Mouse (Mus musculus): ENCODE data around the gene Exog. TPM values are rescaled to one million over a fixed set of nuclear protein-coding genes. Genes with fewer than 3 reads are reported as not detected.

Gene Exog
- polyA plus RNA-seq, 1 experiment from 2014 or later: 54.4 TPM

DNA sequence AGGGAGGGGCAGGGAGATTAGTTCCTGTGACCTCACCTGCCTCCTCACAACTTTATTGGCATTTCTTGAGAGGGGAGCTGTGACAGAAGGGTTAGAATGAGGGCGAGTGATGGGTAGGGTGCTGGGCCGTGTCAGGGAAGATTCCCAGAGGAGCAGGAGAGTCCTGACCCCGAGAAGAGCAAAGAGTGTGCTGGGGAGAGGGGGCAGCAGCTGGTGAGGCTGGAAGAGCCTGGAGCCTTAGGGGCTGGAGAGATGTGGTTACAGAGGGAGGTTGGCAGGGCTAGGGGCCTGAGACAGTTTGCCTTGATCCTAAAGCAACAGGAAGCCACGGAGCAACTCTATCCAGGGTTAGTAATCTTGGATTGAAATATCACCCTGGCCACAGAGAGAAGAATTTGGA is 36.9 kb downstream of the Exog start:
- H3K9me3 ChIP-seq (ENCODE audit: control insufficient read depth, low read length): no peaks in the 10 kb centered on the region
- WGBS: 81% methylated on average over 4 of the region's 4 CpGs
- no peak overlapping the region for H3K9ac ChIP-seq (ENCODE audit: low read length)
- H3K4me3 ChIP-seq (ENCODE audit: low read depth, low read length): no peak overlapping the region
- ATAC-seq (ENCODE audit: insufficient number of reproducible peaks, low FRiP score, low TSS enrichment, low read depth): no peak
- peaks cover 8% of the 10 kb centered on the region for H3K4me1 ChIP-seq (ENCODE audit: control insufficient read depth, insufficient read depth, low read length)
- DNase-seq (ENCODE audit: low spot score): no peak
- no peak overlapping the region for H3K4me2 ChIP-seq (ENCODE audit: low read depth, severe bottlenecking)
- H3K36me3 ChIP-seq (ENCODE audit: control insufficient read depth, insufficient read depth, low read length): no peaks in the 10 kb centered on the region
- H3K27me3 ChIP-seq (ENCODE audit: control insufficient read depth, insufficient read depth, low read length): no peaks in the 10 kb centered on the region
- H3K27ac ChIP-seq (replicated peaks; ENCODE audit: low read depth, low read length): no peak overlapping the region

DNA sequence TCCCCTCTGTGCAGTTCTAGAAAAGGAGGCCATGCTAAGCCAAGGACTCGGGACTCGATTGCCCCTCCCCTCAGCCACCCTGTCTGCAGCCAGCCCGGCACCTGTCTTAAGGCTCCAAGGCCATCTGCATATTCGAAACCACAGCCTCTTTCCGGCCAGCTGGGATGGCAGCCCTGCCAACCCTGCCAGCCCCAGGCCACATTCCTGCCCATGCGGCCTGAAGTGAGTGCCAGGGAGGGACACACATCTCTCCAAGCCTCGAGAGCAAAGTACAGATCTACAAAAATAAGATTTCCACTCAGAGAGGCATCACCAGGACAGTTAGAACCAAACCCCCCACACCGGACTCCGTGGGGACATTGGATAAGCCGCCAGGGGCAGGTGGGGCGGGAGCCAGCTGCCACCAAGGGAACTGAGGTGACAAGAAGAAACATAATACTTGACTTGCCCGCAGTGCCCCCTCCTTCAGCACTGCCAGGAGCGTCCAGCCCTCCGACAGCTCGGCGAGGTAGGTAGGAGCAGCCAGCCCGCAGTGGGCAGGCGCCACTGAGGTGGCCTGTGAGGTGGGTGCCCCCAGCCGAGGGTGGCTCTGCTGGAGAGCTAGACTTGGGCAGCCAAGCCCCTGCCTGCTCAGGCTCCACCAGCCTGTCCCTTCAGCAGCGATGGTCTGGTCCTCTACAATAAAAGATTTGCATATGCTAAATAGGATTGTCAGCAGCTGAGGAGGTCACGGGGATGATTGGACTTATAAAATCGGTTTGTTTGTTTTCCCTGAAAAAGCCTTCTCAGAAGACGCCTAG is 39.0 kb downstream of the Exog start:
- 48% methylated on average over 23 of the region's 23 CpGs for WGBS
- ATAC-seq (ENCODE audit: insufficient number of reproducible peaks, low FRiP score, low TSS enrichment, low read depth) (no peak), DNase-seq (ENCODE audit: low spot score) (no peak)
- no peak overlapping the region for H3K9ac ChIP-seq (ENCODE audit: low read length)
- no peak overlapping the region for H3K4me2 ChIP-seq (ENCODE audit: low read depth, severe bottlenecking)
- H3K4me1 ChIP-seq (ENCODE audit: control insufficient read depth, insufficient read depth, low read length): no peaks in the 10 kb centered on the region; the same call in 1 of the 2 replicates
- H3K36me3 ChIP-seq (ENCODE audit: control insufficient read depth, insufficient read depth, low read length): no peaks in the 10 kb centered on the region
- no peak overlapping the region for H3K4me3 ChIP-seq (ENCODE audit: low read depth, low read length)
- no peak overlapping the region for H3K27ac ChIP-seq (replicated peaks; ENCODE audit: low read depth, low read length)
- H3K9me3 ChIP-seq (ENCODE audit: control insufficient read depth, low read length): no peaks in the 10 kb centered on the region
- no peaks in the 10 kb centered on the region for H3K27me3 ChIP-seq (ENCODE audit: control insufficient read depth, insufficient read depth, low read length)

DNA sequence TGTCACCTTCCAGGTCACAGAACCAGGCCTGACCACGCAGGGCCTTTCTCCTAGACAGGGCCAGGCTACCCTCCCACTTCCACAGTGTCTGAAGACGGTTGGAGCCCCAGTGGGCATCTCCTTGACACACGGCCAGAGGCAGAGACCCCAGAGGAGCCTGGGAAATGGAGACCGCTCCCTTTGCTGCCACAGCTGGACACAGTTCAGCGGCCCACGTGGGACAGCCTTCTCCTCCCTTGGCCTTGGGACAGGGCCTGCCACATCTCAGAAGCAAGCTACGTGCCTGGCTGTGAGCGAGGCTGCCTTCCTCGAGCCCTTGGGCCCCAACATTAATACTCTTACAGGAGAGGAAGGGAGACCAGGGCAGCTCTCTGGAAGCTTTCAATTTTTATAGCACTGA is 39.7 kb downstream of the Exog start:
- H3K9ac ChIP-seq (ENCODE audit: low read length): no peak overlapping the region
- H3K27me3 ChIP-seq (ENCODE audit: control insufficient read depth, insufficient read depth, low read length): no peaks in the 10 kb centered on the region
- ATAC-seq (ENCODE audit: insufficient number of reproducible peaks, low FRiP score, low TSS enrichment, low read depth) (no peak), DNase-seq (ENCODE audit: low spot score) (no peak)
- H3K4me1 ChIP-seq (ENCODE audit: control insufficient read depth, insufficient read depth, low read length): no peaks in the 10 kb centered on the region; the same call in 1 of the 2 replicates
- no peaks in the 10 kb centered on the region for H3K36me3 ChIP-seq (ENCODE audit: control insufficient read depth, insufficient read depth, low read length)
- H3K4me3 ChIP-seq (ENCODE audit: low read depth, low read length): no peak overlapping the region
- 55% methylated on average over 9 of the region's 9 CpGs for WGBS
- no peak overlapping the region for H3K27ac ChIP-seq (replicated peaks; ENCODE audit: low read depth, low read length)
- no peaks in the 10 kb centered on the region for H3K9me3 ChIP-seq (ENCODE audit: control insufficient read depth, low read length)
- no peak overlapping the region for H3K4me2 ChIP-seq (ENCODE audit: low read depth, severe bottlenecking)

DNA sequence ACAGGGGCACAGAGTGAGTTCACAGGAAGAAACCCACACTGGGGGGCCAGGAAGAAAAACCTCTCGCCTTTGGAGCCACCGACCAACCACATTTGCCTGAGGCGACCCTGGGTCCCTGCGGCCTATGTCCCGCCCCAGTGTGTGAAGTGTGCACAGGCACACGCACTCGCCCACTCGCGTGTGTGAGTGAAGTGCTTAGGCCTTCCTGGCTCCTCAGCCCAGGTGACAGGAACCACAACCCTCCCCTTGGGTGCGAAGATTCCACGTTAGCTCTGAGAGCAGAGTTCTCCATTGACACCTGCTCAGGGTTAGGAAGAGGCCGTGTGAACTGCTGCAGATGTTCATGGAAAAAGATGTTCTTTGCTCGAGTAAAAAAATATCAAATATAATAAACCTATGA is 40.1 kb downstream of the Exog start:
- no peaks in the 10 kb centered on the region for H3K36me3 ChIP-seq (ENCODE audit: control insufficient read depth, insufficient read depth, low read length)
- H3K27me3 ChIP-seq (ENCODE audit: control insufficient read depth, insufficient read depth, low read length): no peaks in the 10 kb centered on the region
- H3K27ac ChIP-seq (replicated peaks; ENCODE audit: low read depth, low read length): no peak overlapping the region
- no peaks in the 10 kb centered on the region; the same call in 1 of the 2 replicates for H3K4me1 ChIP-seq (ENCODE audit: control insufficient read depth, insufficient read depth, low read length)
- no peak overlapping the region for H3K4me3 ChIP-seq (ENCODE audit: low read depth, low read length)
- ATAC-seq (ENCODE audit: insufficient number of reproducible peaks, low FRiP score, low TSS enrichment, low read depth) (no peak), DNase-seq (ENCODE audit: low spot score) (no peak)
- no peak overlapping the region for H3K4me2 ChIP-seq (ENCODE audit: low read depth, severe bottlenecking)
- H3K9ac ChIP-seq (ENCODE audit: low read length): no peak overlapping the region
- H3K9me3 ChIP-seq (ENCODE audit: control insufficient read depth, low read length): no peaks in the 10 kb centered on the region
- WGBS: 86% methylated on average over 13 of the region's 13 CpGs

DNA sequence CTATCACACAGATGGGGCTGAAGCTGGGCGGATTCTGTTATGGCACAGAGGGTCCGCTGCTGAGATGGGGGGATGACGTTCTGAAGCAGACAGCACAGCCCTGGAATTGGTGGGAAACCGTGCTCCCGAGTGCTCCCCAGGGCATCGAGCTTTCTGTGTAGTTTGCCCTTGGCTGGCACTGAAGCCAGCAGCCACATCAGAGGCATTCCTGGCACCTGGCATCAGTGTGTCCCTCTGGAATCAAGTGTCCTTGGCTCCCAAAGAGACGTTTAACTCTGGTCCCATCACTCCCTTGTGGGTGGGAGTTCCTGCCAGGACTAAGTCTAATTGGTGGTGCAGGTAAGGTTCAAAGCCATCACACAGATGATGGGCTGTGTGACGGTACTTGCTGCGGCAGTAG is 51.6 kb downstream of the Exog start:
- no peak overlapping the region for H3K4me2 ChIP-seq (ENCODE audit: low read depth, severe bottlenecking)
- no peak overlapping the region for H3K9ac ChIP-seq (ENCODE audit: low read length)
- no peak overlapping the region for H3K4me3 ChIP-seq (ENCODE audit: low read depth, low read length)
- no peaks in the 10 kb centered on the region for H3K27me3 ChIP-seq (ENCODE audit: control insufficient read depth, insufficient read depth, low read length)
- no peak for ATAC-seq (ENCODE audit: insufficient number of reproducible peaks, low FRiP score, low TSS enrichment, low read depth)
- no peaks in the 10 kb centered on the region for H3K9me3 ChIP-seq (ENCODE audit: control insufficient read depth, low read length)
- H3K27ac ChIP-seq (replicated peaks; ENCODE audit: low read depth, low read length): no peak overlapping the region
- WGBS: 86% methylated on average over 9 of the region's 9 CpGs
- no peak for DNase-seq (ENCODE audit: low spot score)
- H3K4me1 ChIP-seq (ENCODE audit: control insufficient read depth, insufficient read depth, low read length): no peaks in the 10 kb centered on the region
- no peaks in the 10 kb centered on the region for H3K36me3 ChIP-seq (ENCODE audit: control insufficient read depth, insufficient read depth, low read length)

DNA sequence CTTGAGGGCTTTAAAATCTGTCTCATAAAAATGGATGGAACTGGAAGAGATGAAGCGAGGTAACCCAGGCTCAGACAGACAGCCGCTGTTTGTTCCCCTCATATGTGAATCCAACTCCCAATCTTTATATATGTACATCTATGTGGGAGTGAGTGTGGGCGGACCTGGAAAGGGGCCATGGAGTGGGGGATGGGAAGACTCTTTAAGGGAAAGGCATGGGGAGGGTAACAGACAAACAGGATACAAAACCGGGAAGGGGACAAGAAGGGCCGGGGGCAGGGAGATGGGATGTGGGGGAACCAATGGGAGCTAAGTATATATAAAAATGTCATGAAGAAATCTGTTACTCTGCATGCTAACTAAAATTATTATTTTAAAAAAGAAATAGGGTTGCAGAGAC is 52.2 kb downstream of the Exog start:
- Histone ChIP-seq H3K4me1 (ENCODE audit: control insufficient read depth, insufficient read depth, low read length) (no peaks in the 10 kb centered on the region), H3K4me3 (ENCODE audit: low read depth, low read length) (no peak overlapping the region), H3K9ac (ENCODE audit: low read length) (no peak overlapping the region), H3K27ac (replicated peaks; ENCODE audit: low read depth, low read length) (no peak overlapping the region), H3K9me3 (ENCODE audit: control insufficient read depth, low read length) (no peaks in the 10 kb centered on the region), H3K27me3 (ENCODE audit: control insufficient read depth, insufficient read depth, low read length) (no peaks in the 10 kb centered on the region), H3K4me2 (ENCODE audit: low read depth, severe bottlenecking) (no peak overlapping the region), H3K36me3 (ENCODE audit: control insufficient read depth, insufficient read depth, low read length) (no peaks in the 10 kb centered on the region)
- WGBS: 76% methylated on average over 5 of the region's 5 CpGs
- no peak for ATAC-seq (ENCODE audit: insufficient number of reproducible peaks, low FRiP score, low TSS enrichment, low read depth)
- DNase-seq (ENCODE audit: low spot score): no peak

DNA sequence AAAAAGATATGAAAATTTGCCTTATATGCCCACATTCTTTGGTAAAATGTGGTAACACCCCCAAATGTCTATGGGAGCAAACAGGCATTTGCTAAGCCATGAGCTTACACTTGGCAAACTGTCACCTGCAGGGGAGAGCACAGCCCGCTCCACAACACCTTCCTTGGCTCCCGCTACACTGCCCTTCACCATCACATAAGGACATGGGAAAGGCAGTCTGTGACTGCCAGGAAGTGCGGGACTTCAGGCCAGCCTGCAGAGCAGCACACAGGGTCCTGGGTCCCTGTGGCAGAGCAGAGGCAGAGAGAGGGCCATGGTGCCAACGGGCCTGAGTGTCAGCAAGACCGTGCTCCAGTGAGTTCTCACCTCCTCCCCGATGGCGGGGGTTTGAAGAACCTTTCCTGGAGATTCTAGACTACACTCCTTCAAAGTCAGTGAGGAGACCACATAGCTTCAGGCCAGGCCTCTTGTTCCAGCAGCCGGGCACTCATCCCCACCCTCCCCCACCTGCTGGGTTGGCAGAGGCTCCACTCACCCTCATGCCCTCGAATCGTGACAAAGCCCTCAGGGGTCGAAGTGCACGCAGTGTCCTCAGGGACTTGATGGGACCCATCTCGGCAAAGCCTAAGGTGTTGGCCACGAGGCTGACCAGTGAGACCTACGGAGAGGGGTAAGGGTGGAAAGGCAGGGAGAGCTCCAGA is 53.0 kb downstream of the Exog start:
- Histone ChIP-seq H3K27me3 (ENCODE audit: control insufficient read depth, insufficient read depth, low read length) (no peaks in the 10 kb centered on the region), H3K4me2 (ENCODE audit: low read depth, severe bottlenecking) (no peak overlapping the region), H3K9me3 (ENCODE audit: control insufficient read depth, low read length) (no peaks in the 10 kb centered on the region), H3K27ac (replicated peaks; ENCODE audit: low read depth, low read length) (no peak overlapping the region), H3K36me3 (ENCODE audit: control insufficient read depth, insufficient read depth, low read length) (no peaks in the 10 kb centered on the region), H3K4me3 (ENCODE audit: low read depth, low read length) (no peak overlapping the region), H3K9ac (ENCODE audit: low read length) (no peak overlapping the region), H3K4me1 (ENCODE audit: control insufficient read depth, insufficient read depth, low read length) (no peaks in the 10 kb centered on the region)
- DNase-seq (ENCODE audit: low spot score): no peak
- WGBS: 87% methylated on average over 15 of the region's 15 CpGs
- ATAC-seq (ENCODE audit: insufficient number of reproducible peaks, low FRiP score, low TSS enrichment, low read depth): no peak

DNA sequence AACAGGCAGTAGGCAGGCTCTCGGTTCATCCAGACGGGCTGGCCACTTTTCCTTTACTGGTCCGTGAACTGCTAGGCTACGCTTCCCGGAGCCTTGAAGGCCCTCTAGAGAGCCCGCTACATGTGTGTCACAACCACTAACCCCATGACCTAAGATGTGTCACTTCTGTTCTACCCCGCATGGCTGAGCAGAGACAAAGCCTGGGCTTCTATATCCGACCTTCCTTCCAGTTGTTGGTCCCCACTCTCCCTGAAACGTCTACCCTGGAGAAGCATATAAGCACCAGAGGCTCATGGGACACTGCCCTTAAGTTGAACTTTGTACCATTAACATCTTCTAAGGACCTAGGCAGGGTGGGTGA is 53.5 kb downstream of the Exog start:
- Histone ChIP-seq H3K9me3 (ENCODE audit: control insufficient read depth, low read length) (no peaks in the 10 kb centered on the region), H3K4me2 (ENCODE audit: low read depth, severe bottlenecking) (no peak overlapping the region), H3K36me3 (ENCODE audit: control insufficient read depth, insufficient read depth, low read length) (no peaks in the 10 kb centered on the region), H3K9ac (ENCODE audit: low read length) (no peak overlapping the region), H3K4me3 (ENCODE audit: low read depth, low read length) (no peak overlapping the region), H3K27ac (replicated peaks; ENCODE audit: low read depth, low read length) (no peak overlapping the region), H3K4me1 (ENCODE audit: control insufficient read depth, insufficient read depth, low read length) (no peaks in the 10 kb centered on the region), H3K27me3 (ENCODE audit: control insufficient read depth, insufficient read depth, low read length) (no peaks in the 10 kb centered on the region)
- DNase-seq (ENCODE audit: low spot score) (no peak), ATAC-seq (ENCODE audit: insufficient number of reproducible peaks, low FRiP score, low TSS enrichment, low read depth) (no peak)
- 86% methylated on average over 9 of the region's 9 CpGs for WGBS
